Mouse (Mus musculus) limb, embryonic 12.5 days (tissue): ENCODE measurements at regions not wholly inside any gene's neighbourhood (a gene's known extent, or its start where the extent isn't known, plus 50 kb on each side); places are given as distances from the start of the nearest gene placed in this dataset.
"Not testable (repeated sequence)": the region's sequence is repeated elsewhere in the genome, so short reads cannot be mapped to it uniquely, and the experiment has no call there.

Experiments used
- ATAC-seq: fragments of 200-750 bp; cut with Nextera tagmentation; 2 replicates; pipeline ENCODE4 v1.8.0; 2017; ENCODE audit warnings: low read depth, moderate TSS enrichment; ENCODE audit not compliant: insufficient number of reproducible peaks, insufficient read depth, low FRiP score, low TSS enrichment
- H3K27ac ChIP-seq: fragments of 300-500 bp; sonication (generic); 2 replicates; pipeline ENCODE4 v1.5.1; 2016; ENCODE audit warnings: mild to moderate bottlenecking, moderate library complexity
- H3K27me3 ChIP-seq: fragments of 300-500 bp; sonication (generic); 2 replicates; pipeline ENCODE4 v1.6.1; 2016; ENCODE audit warnings: mild to moderate bottlenecking, moderate library complexity
- H3K36me3 ChIP-seq: fragments of 300-500 bp; sonication (generic); 2 replicates; pipeline ENCODE4 v1.6.1; 2016; ENCODE audit warnings: mild to moderate bottlenecking, moderate library complexity
- H3K4me1 ChIP-seq: fragments of 300-500 bp; sonication (generic); replicated peaks from 2 replicates; pipeline ENCODE4 v1.6.1; 2016
- H3K4me2 ChIP-seq: fragments of 300-500 bp; sonication (generic); 2 replicates; pipeline ENCODE4 v1.6.1; 2016; ENCODE audit warnings: mild to moderate bottlenecking, moderate library complexity
- H3K4me3 ChIP-seq: fragments of 300-500 bp; sonication (generic); replicated peaks from 2 replicates; pipeline ENCODE4 v1.5.1; 2016; ENCODE audit warnings: mild to moderate bottlenecking
- H3K9ac ChIP-seq: fragments of 300-500 bp; sonication (generic); replicated peaks from 2 replicates; pipeline ENCODE4 v1.6.1; 2016; ENCODE audit warnings: mild to moderate bottlenecking, moderate library complexity
- H3K9me3 ChIP-seq: fragments of 300-500 bp; sonication (generic); 2 replicates; pipeline ENCODE4 v1.6.1; 2016; ENCODE audit warnings: mild to moderate bottlenecking, moderate library complexity
- WGBS: fragments of 180-500 bp; shearing (Covaris S2); methylation state at CpG from one replicate; pipeline ENCODE4 v1.1.7; 2016; 5-methylcytosine and 5-hydroxymethylcytosine counted together

DNA sequence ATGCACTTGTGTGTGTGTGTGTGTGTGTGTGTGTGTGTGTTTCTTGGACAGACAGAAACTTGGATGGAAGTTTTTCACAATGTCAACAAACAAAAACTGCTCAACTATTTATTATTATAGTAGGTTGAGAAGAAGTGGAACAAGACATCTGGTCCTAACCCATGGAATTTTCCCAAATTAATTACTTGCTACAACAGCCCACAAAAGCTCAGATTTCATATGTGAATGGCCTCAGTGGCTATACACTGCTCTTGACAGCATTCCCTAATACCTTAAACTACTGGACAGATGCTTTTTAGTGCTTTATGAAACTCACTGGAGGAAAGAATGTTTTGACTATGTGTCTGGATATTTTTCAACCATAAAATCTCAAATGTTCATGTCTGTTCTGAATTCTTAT, 2009.5 kb upstream of the Pcdh17 start:
- H3K4me2 ChIP-seq: no peak overlapping the region
- no peak overlapping the region for H3K9ac ChIP-seq
- no peaks in the 10 kb centered on the region for H3K27me3 ChIP-seq
- H3K27ac ChIP-seq: no peak overlapping the region
- no peaks in the 10 kb centered on the region for H3K36me3 ChIP-seq
- ATAC-seq: peak; percentile 63; the same call in 1 of the 2 replicates
- H3K4me3 ChIP-seq: no peak overlapping the region
- no peaks in the 10 kb centered on the region for H3K4me1 ChIP-seq
- no peaks in the 10 kb centered on the region for H3K9me3 ChIP-seq

DNA sequence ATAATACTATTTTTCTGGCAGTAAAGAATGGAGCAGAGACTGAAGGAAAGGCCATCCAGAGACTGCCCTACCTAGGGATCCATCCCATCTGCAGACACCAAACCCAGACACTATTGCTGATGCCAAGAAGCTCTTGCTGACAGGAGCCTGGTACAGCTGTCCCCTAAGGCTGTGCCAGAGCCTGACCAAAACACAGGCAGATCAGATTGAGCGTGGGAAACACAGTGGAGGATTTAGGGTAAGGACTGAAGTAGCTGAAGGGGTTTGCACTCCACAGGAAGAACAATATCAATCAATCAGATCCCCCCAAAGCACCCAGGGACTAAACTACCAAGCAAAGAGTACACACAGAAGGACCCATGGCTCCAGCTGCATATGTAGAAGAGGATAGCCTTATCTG, 1994.5 kb upstream of the Pcdh17 start:
- H3K4me2 ChIP-seq, H3K9ac ChIP-seq, H3K4me3 ChIP-seq, H3K27me3 ChIP-seq, ATAC-seq, H3K27ac ChIP-seq, H3K36me3 ChIP-seq, H3K9me3 ChIP-seq, H3K4me1 ChIP-seq: not testable (repeated sequence)
- WGBS: 71% methylated on average over 1 of the region's 1 CpGs

DNA sequence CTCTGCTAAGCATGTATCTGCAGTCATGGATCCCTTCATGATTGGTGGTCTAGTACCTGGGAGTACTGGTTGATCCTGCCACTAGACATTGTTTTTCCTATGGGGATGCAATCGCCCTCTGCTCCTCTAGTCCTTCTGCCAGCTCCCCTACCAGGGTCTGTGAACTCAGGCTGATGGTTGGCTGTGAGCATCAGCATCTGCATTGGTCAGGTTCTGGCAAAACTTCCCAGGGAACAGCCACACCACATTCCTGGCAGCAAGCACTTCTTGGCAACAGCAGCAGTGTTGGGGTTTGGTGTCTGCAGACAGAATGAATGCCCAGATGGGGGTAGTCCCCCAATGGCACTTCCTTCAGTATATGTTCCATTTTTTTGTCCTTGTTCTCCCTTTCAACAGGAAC, 1989.9 kb upstream of the Pcdh17 start:
- no peak for ATAC-seq
- H3K9ac ChIP-seq: no peak overlapping the region
- no peaks in the 10 kb centered on the region for H3K36me3 ChIP-seq
- H3K27me3 ChIP-seq: no peaks in the 10 kb centered on the region
- no peak overlapping the region for H3K4me3 ChIP-seq
- WGBS: 67% methylated on average over 1 of the region's 1 CpGs
- H3K4me2 ChIP-seq: no peak overlapping the region
- no peak overlapping the region for H3K27ac ChIP-seq
- no peaks in the 10 kb centered on the region for H3K4me1 ChIP-seq
- no peaks in the 10 kb centered on the region for H3K9me3 ChIP-seq

GRCm38 (mm10) chr14:82466708-82467107, 1976.7 kb upstream of the Pcdh17 start:
- no peak overlapping the region for H3K4me3 ChIP-seq
- H3K9me3 ChIP-seq: no peaks in the 10 kb centered on the region
- H3K4me1 ChIP-seq: no peaks in the 10 kb centered on the region
- H3K4me2 ChIP-seq: no peak overlapping the region
- ATAC-seq: no peak
- H3K27ac ChIP-seq: no peak overlapping the region
- H3K36me3 ChIP-seq: no peaks in the 10 kb centered on the region
- no peaks in the 10 kb centered on the region for H3K27me3 ChIP-seq
- WGBS: 20% methylated on average over 1 of the region's 1 CpGs
- H3K9ac ChIP-seq: no peak overlapping the region
